Mouse (Mus musculus): ENCODE measurements at regions not wholly inside any gene's neighbourhood (a gene's known extent, or its start where the extent isn't known, plus 50 kb on each side); places are given as distances from the start of the nearest gene placed in this dataset. TPM values are rescaled to one million over a fixed set of nuclear protein-coding genes. Genes with fewer than 3 reads are reported as not detected.
"Not testable (repeated sequence)": the region's sequence is repeated elsewhere in the genome, so short reads cannot be mapped to it uniquely, and the experiment has no call there.

DNA sequence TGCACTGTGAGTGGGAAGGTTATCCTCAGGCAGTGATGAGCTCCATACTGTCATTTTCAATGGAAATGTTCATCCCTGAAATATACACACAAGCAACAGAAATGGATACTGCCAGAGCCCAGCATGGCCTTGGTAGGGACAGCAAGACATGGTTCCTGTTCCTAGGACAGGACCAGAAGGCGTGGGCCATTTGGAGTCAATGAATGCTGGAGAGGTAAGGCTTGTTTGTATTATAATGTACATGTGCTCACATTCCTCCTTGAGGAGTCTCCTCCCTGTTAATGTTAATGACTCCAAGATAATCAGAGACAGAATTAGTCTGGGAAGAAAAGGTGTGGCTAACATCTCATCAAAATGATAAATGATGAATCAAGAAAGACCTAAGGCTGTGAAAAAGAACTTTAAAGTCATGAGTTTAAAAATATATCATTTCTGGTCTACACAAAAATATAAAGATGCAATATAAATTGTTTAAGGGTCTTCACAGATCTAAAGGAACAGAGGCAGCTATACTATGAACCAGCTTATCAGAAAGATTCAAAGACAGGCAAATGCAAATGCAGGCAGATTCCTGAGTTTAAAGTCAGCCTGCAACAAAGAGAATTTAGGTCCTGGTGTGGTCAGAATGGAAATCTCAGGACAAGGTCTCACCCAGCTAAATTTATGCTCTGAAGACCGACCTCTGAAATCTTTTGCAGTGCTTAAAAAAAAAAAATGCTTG is 51.6 kb upstream of the Zfp808 start:
- not testable (repeated sequence) for H3K27me3 ChIP-seq (ENCODE audit: control insufficient read depth, insufficient read depth, low read length); H3K27ac ChIP-seq (ENCODE audit: low read depth, low read length); H3K4me1 ChIP-seq (replicated peaks; ENCODE audit: control insufficient read depth, insufficient read depth, low read length); H3K36me3 ChIP-seq (ENCODE audit: control insufficient read depth, insufficient read depth, low read length); ATAC-seq (replicated peaks; ENCODE audit: low FRiP score); H3K9ac ChIP-seq (ENCODE audit: low read length); H3K4me3 ChIP-seq (ENCODE audit: low read depth, low read length); H3K9me3 ChIP-seq (ENCODE audit: control insufficient read depth, low read length); H3K4me2 ChIP-seq (ENCODE audit: low read depth, low read length, severe bottlenecking); DNase-seq (ENCODE audit: low spot score)
- 69% methylated on average over 2 of the region's 2 CpGs for WGBS

- not testable (repeated sequence) for H3K4me1 ChIP-seq (replicated peaks; ENCODE audit: control insufficient read depth, insufficient read depth, low read length); H3K9me3 ChIP-seq (ENCODE audit: control insufficient read depth, low read length); H3K36me3 ChIP-seq (ENCODE audit: control insufficient read depth, insufficient read depth, low read length); DNase-seq (ENCODE audit: low spot score); ATAC-seq (replicated peaks; ENCODE audit: low FRiP score); H3K9ac ChIP-seq (ENCODE audit: low read length); H3K4me3 ChIP-seq (ENCODE audit: low read depth, low read length); H3K27ac ChIP-seq (ENCODE audit: low read depth, low read length); H3K27me3 ChIP-seq (ENCODE audit: control insufficient read depth, insufficient read depth, low read length); H3K4me2 ChIP-seq (ENCODE audit: low read depth, low read length, severe bottlenecking)
- 86% methylated on average over 9 of the region's 9 CpGs for WGBS
Observed at GRCm38 (mm10) chr13:62078893-62079292, 50.8 kb upstream of the Zfp808 start.

Small RNAs in the stretch of these regions (microRNA-seq; reads per million reads assigned to microRNA genes)
- not detected for gene Gm25649 (ENCODE audit: insufficient number of aligned reads)

Measured in forebrain, embryonic 11.5 days (tissue).